Mouse (Mus musculus): ENCODE data around the gene Slain1.
A peak's percentile ranks its signal among the peaks of the same experiment; 100 is the strongest.

The Slain1 gene

DNA sequence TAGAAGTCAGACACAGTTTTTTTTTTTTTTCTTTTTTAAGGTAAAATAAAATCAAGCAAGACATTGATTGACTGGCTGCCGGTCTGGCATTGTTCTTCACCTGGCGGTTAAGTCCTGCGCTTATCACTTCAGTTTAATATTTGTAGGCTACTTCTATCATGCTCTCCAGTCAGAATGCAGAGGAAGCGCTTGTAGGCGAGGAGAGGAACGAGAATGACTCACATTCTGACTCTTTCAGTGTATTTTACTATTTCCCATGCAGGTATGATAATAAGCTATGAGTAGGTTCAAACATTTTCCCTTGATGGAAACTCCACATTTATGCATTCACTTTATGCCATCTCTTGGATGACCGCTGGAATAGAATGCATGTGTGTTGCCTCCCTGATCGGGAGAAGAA, 17.0 kb downstream of the Slain1 start:
- no peak for DNase-seq

DNA sequence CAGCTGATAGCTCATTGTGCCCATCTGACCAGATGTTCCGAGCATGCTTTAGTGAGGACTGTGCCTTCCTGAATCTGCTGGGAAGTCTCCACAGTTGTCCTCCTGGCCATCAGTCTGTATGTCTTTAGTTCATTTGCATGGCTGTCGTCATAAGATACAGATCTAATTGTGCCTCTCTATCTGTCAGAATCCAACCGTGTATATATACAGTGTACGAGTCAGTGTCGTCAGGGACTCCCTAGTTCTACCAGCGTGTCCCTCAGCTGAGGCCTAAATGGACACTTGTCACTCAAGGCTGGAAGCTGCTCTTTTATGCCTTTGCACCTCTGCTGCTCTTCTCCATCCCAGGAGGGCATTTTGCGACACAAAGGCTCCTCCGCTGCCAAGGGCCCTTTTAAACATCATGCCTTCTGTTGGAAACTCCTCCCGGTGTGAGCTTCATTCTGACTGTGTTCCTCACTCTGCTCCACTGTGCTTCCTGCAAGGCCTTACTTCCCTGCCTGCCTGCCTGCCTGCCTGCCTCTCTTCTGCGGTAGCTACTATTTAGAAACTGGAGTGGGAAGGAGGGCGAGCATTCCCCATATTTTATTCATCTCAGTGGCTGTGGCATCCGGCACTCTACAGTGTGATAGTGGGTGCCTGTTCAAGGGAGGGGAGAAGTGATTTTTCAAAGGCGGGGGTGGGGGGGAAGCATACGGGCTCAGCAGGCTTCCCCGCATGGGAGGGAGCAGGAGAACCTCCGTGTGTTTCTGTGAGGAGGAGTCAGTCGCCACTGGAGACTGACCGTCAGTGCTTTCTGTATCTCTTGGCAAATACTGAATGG, 29.6 kb downstream of the Slain1 start:
- DNase-seq = no peak

DNA sequence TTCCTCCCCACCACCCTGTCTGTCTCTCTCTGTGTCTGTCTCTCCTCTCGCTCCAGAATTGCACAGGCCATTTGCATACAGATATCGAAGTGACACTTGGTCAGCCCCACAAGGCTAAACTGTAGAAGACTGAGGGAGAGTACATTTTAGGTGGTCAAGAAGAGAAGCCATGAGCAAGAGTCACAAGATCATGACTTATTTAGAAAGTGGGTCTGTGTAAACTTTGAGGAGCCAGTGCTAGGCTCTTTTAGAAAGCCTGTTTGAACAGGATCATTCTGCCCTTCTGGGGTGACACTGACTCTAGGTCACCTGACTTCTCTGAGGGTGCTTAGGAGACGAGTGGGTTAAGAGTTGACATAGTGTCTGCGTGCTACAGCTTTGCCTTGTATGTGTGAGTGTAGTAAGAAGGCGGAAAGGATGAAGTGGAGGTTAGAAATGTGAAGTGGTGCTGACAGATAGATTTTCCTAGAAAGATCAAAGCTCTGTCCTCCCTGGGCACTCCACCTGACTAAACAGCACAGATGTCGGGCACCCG, 30.3 kb downstream of the Slain1 start:
- DNase-seq = no peak

DNA sequence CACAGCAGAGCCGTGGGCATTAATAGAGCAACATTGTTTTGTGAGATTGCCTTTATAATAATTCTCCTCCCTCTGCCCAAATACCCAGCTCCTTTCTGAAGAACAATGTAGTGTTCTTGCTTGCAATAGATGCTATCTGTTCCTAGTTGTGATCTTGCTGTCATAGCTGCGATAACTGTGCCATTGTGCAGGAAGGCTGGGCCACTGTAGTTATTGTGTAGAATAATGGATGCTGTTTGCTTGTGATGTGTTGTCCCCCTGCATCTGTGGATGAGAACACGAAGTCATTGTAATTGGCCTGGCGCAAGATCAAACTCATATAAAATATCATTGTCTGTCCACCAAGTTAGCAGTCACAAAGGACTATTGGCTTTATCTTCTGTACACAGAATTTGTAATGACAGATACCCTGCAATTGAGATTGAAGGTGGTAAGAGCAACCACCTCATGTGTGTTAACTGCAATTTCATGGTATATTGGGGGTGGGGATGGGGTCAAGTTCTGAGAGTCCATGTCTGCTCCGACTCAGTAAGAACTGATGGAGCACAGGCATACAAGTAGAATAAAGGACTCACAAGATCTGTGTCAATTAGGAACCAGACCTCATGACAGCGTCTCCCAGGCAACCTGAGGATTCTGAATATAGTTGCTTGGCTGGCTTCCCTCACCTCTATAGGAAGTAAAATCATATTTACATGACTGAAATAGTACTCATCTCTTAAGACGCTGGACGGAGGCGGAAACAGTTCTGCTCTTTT, 32.8 kb downstream of the Slain1 start:
- no peak for DNase-seq

DNA sequence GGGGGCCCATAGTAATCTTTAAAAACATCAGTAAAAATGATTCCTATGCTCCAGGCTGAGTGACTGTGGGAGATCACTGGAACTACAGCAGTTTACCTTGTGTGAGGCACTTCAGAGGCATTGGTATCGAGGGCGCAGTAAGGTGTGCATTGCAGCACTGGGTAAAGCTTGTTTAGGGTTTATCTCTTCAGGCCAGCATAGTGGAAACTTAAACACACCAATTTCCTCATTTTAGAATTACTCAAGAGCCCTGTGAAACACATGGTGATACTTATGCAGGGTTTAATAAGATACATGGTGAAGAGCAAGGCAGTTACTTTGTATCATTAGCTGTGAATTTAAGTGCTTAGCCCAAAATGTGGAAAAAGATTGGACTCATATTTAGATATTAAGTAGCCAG, 37.0 kb downstream of the Slain1 start:
- DNase-seq = no peak

DNA sequence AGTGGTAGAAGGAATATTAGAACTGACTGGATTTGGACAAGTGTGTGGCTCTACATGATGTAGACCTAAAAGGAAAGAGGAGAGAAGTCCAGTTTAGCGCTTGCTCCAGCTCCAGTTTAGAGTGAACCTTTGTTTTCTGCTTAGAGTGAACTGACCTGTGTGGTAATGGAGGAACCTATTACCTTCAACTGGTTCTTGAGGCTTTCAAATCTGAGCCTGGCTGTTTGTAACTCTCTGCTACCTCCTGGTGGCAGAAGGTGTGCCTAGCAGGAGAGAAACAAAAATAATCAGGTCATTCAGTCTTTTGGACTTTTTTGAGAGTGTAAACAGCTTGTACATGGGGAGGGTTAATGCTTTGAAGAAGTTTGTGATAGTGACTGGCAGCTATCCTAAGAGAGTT, 44.3 kb downstream of the Slain1 start:
- DNase-seq = peak; percentile 71

DNA sequence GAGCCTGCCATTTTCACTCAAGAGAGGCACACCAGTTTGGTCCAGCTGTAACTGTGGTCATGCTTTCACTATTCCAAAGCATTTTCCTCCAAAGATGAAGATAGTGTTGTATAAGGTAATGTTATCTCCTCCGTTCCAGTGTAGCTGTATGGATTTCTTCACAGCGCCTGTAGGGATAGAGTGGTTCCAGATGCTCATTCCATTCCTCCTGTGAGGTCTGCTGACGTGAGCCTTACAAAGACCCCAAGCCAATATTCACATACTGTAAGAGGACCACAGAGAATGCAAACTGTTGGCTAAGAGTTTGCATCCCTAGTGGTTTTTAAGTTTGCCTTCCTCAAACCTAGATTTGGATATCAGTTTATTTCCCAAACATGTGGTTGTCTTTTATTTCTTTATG, 45.6 kb downstream of the Slain1 start:
- DNase-seq = no peak

DNA sequence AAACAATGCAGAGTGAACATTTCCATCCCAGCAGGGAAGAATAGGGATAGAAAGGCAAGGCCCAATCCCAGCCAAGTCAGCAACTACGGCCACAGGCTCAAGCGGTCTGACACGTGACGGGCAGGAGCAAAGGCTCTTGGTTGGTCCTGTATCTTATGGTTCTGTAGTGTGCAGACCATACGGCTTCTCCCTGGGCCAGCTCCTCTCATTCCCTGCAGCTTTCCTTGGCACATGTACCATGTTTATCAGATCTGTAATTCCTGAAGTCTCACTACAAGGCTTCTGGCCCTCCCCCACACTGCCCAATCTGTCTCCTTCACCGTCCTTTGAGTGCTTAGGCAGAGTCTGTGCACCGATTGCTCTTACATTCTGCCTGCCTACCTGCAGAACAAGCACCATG, 47.1 kb downstream of the Slain1 start:
- no peak for DNase-seq

DNA sequence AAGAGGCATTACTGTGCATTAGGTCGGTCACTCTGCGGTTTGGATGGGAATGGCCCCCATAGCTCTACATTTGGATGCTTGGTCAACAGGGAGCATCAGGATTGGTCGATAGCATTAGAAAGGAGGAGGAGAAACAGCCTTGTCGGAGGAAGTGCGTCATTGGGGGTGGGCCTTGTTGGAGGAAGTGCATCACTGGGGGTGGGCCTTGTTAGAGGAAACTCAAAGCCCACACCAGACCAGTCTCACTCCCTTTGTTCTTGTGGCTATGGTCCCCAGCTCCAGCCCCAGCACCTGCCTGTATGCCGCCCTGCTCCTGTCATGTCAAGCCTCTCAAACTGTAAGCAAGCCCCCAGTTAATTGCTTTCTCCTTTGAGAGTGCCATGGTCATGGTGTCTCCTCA, 49.3 kb downstream of the Slain1 start:
- no peak for DNase-seq

DNA sequence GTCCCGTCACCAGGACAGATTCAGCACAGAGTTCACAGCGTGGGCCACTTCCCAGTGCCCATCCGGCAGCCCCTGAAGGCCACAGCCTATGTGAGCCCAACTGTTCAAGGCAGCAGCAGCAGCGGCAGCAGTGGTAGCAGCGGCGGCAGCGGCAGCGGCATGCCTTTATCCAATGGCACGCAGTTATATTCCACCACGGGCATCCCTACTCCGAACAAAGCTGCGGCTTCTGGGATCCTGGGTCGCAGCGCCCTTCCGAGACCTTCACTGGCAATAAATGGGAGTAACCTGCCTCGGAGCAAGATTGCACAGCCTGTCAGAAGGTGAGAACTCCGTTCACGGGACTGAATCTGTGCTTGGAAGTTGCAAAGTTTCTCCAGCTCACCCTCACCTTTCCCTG, 52.5 kb downstream of the Slain1 start:
- DNase-seq = no peak

DNA sequence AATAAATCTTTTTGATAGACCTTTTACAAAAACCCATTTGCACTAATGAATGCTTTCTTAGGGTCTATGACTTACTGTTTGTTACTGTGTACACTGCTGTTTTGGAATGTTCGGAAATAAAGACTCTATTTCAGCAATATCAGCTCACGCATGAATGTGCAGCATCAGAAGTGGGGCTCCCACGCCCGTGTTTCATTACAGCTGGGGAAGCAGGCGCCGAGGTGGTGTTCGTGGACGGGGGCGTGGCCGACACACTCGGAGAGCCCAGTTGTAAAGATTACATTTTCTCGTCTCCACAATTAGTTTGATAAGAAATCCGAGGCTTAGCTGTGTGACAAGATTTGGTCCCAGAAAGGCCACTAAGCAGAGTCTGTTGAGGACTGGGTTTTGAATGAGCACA, 54.7 kb downstream of the Slain1 start:
- DNase-seq = no peak

DNA sequence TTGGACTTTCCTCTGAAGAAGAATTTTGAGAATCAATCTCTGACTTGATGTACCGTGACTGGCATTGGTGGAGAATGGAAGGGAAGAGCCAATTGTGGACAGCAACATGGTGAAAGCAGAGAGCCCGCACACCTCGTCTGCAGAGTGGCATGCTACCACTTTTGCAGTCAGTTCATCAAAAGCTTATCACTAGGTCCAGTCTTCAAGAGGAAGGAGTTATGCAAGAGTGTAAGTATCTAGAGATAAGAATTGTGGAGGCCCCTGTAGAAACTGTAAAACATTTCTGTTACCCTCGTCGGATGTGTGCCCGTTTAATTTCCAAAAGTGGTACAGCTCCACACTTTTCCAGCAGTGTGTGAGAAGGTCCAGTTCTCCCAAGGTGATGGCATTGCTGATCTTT, 56.3 kb downstream of the Slain1 start:
- no peak for DNase-seq

DNA sequence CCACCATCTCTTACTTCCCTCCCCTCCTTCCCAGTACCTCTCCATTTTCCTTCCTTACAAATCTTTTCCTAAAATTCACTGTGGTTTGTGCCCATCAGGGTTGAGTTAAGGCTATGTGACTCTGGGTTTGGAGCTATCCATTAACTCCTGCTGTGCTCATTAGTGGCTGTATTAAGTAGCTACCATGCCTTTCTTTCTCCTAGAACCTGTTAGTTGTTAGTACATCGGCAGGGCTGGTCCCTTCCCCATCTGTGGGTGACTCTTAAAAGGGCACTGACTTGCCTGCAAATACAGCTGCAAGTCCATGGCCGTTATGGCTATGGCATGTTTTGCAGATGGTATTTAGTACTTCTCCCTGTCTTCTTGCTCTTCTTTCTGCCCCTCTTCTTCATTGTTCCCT, 58.6 kb downstream of the Slain1 start:
- no peak for DNase-seq

DNA sequence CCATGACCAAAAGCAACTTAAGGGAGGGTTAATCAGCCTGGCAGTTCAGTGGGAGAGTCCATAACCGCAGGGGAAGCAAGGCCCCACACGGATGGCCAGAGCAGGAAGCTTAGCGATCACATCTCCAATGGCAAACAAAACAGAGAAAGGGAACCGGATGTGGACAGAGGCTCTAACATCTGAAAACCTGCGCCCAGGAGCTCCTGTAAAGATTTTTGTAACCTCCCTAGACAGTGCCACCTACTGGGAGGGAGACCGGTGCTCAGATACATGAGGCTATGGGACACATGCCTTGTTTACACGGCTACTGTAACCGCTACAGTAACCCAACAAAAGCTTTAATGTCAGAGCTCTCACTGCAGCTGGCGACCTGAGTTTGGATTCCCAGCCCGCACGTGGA, 59.2 kb downstream of the Slain1 start:
- DNase-seq = no peak

DNA sequence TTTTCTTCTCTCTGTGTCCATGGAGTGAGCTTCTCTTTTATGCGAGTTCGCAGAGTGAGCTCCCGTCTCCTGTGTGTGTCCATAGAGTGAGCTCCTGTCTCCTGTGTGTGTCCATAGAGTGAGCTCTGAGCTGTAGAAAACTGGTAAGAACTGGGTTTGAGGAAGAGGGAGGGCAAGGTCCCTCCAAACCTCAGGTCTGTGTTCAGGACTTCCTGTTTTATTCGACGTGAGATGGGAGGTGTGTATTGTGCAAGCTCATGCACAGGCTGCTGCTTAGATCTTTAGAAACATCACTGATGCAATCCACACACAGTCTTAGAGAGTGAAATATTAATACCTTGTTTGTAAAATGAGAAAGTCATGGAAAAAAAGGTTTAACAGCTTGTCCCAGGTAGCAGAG, 63.0 kb downstream of the Slain1 start:
- DNase-seq = no peak

DNA sequence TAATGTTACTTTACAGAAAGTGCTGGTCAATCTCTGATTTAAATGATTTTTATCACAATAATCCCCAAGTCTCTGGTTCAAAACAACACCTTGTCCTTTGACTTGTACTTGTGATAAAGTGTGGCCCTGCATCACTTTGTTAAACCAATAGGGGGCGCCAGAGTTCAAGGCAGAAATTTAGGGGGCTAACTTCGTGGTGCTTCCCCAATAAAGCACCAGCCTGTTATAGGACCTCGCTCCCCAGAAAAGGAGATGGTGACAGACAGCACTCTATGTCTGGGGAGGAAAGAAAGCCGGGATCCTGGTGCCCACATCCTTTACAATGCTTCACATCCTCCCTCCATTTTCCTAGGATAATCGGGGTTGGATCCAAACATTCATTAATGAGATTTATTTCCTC, 67.5 kb downstream of the Slain1 start:
- peak; percentile 28 for DNase-seq

DNA sequence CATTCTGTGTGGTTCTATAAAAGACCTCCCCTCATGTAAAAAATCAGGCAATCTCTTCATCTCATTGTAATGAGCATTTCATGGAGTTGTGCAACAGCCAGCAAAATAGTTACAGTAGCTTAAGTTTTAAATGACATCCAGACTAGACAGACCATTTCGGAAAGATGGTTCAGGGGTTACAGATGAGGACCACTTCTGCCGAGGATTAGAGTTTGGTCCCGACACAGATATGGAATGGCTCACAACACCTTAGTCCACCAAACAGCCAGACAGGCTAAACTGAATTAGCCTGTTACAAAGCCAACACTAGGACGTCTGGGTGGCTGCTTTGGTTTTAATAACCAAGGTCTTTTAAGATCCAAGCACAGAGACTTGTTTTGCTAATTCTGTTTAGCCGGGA, 68.0 kb downstream of the Slain1 start:
- DNase-seq = no peak

DNA sequence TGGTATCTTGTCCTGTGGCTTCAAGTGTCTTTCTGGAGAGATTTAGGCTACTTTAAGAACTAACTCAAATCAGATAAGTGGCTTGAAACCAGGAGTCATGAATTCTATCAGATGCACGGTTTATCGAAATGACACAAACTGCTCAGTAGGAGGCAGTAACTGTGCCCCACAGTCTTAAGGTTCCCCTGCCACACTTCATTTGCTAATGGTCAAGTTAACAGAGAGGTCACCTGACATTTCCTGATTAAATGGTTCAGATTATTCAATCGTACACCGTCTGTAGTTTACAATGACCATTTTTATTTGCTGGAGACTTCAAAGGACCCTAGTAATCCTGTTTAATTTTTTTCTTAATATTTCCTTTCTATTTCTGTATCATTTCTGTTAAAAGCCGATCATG, 68.4 kb downstream of the Slain1 start:
- no peak for DNase-seq

DNA sequence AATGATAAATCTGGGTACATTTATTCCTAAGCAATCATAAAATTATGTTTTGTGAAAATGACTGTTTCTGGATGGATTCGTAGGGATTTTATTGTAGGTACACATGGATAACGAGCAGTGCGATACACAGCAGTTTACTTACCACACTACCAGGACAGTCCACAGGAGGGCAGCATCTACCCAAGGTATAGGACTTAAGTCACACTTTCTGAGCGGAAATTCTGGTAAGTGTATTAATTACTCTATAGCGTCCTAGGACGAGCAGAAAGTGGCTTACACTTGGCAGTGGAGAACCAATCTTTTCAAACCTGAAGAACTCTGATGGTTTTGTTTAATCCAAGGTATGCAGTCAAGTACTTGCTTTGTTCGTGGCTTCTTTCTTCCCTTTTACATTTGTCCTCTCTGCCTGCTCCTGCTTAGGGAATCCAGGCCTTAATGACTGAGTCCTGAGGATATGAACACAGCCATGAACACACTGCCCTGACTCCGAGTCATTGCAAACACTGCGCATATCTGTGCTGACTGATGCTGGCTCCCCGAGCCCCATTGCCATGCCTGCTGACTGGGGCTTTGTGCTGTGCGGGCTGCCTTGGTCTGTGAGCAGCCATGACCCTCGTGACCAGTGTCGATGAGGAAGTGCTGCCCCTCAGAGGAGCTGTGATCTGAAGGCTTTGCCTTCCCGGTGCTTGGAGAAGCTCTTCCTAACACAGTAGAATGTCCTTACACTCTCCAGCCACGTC, 69.0 kb downstream of the Slain1 start:
- DNase-seq = peak; percentile 90

DNA sequence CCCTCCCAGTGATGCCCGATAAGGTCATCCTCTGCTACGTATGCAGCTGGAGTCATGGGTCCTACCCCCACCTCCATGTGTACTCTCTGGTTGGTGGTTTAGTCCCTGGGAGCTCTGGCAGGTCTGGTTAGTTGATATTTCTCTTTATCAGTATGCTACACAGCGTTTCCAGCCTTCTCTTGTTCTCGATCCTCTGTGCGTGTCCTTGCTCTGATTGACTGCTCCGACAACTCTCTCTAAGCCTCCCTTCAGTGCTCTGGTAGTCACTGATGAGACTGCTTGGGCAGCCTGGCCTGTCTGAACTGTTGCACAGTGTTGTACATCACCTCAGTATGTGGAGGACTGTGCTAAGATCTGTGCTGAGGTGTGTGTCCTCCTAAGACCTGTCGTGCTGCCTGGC, 70.1 kb downstream of the Slain1 start:
- no peak for DNase-seq

DNA sequence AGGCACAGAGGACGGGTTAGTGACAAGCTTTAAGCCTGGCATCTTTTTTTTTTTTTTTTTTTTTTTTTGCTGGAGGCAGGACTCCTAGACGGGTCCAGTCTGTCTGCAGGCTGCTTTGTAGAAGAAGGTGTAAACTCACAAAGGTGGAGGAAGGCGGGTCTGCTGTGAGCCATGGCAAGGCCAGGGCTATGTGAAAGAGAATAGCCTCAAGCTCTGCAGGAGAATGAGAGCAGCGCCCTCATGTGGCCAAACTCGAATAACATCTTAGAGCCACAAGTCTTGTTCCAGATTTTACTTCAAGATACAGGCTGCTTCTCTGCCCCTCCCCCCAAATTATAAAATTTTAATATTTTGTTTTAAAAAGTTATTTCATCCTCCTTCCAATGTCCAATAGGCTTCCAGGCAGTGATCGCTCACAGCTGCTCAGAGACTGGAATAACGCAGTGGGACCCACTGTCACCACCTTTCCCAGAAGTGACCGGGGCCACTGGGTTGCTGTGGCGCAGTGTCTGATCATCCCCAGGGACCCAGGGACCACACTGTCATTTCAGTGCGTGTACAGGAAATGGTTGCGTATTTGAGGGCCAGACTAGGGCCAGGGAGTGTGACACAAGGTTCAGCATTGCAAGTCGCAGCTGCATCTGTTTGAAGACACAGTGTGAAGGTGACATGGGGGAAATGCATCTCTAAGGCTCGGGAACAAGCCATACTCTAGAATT, 70.8 kb downstream of the Slain1 start:
- DNase-seq = peak; percentile 51

DNA sequence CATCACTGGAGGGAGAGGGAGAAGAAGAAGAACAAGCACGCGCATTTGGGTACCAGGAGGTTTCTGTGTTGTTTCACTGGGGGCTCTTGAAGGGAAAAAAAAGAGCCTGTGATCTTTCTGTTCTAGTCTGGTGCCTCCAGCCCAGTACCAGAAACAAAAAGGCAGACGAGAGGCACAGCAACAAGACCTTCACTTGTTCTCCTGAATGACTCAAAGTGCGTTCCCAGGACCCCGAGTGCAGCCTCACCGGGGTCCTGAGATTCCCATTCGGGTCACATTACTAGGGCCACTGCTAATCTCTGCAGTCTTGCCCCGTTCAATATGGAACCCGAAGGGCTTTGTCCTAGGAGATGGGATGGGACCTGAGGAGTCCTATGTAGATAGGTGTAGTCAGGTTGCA, 73.3 kb downstream of the Slain1 start:
- DNase-seq = no peak

DNA sequence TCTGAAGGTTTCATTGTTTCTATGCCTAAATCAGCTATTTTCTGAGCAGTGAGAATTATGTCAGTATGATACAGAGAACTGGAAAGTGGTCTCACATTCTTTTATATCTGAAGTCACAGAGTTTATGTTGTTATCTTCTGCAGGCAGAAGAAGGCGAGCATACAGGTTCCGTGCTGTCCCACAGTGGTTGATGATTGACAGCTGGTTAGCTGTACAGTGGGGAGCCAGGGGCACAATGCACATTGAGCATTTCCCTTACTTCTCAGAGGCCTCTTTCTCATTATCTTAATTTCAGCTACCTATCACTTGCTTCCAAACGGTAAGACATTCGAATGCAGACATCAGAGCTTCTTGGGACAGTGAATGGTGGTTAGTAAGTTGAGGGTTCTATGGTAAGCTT, 73.8 kb downstream of the Slain1 start:
- DNase-seq = no peak
